Mouse (Mus musculus): ENCODE data around the gene Slc50a1. TPM values are rescaled to one million over a fixed set of nuclear protein-coding genes. Genes with fewer than 3 reads are reported as not detected.

Gene Slc50a1
- polyA plus RNA-seq (2017; shearing (Covaris generic)): 100 to 1,000 TPM; 152 to 315 (median 248) TPM

- ATAC-seq: peak; percentile 77
Measured at GRCm38 (mm10) chr3:89270051-89270755, at the start of gene Slc50a1. Gene Slc50a1 (minus strand): TSS chr3:89270570.

GRCm38 (mm10) chr3:89319591-89320350 lies 49.4 kb upstream of the Slc50a1 start:
- ATAC-seq: no peak

GRCm38 (mm10) chr3:89318971-89319590 lies 48.7 kb upstream of the Slc50a1 start:
- ATAC-seq: no peak

- no peak for ATAC-seq
Measured at GRCm38 (mm10) chr3:89318316-89318715, 47.9 kb upstream of the Slc50a1 start.

- ATAC-seq: no peak
Measured at GRCm38 (mm10) chr3:89317246-89317645, 46.9 kb upstream of the Slc50a1 start.

- peak; percentile 61 for ATAC-seq
Measured at GRCm38 (mm10) chr3:89316833-89317232, 46.5 kb upstream of the Slc50a1 start.

- ATAC-seq: peak; percentile 39
Measured at GRCm38 (mm10) chr3:89315930-89316831, 45.8 kb upstream of the Slc50a1 start.

- ATAC-seq: peak; percentile 15
Measured at GRCm38 (mm10) chr3:89315195-89315929, 45.0 kb upstream of the Slc50a1 start.

- no peak for ATAC-seq
Measured at GRCm38 (mm10) chr3:89314791-89315190, 44.4 kb upstream of the Slc50a1 start.

GRCm38 (mm10) chr3:89314340-89314739 lies 44.0 kb upstream of the Slc50a1 start:
- no peak for ATAC-seq

- peak; percentile 67 for ATAC-seq
Measured at GRCm38 (mm10) chr3:89308089-89308488, 37.7 kb upstream of the Slc50a1 start.

GRCm38 (mm10) chr3:89305551-89306325 lies 35.4 kb upstream of the Slc50a1 start:
- ATAC-seq: no peak

- ATAC-seq: no peak
Measured at GRCm38 (mm10) chr3:89305105-89305504, 34.7 kb upstream of the Slc50a1 start.

GRCm38 (mm10) chr3:89304440-89304839 lies 34.1 kb upstream of the Slc50a1 start:
- ATAC-seq: no peak

GRCm38 (mm10) chr3:89300514-89300913 lies 30.1 kb upstream of the Slc50a1 start:
- ATAC-seq: no peak

GRCm38 (mm10) chr3:89300071-89300470 lies 29.7 kb upstream of the Slc50a1 start:
- no peak for ATAC-seq

GRCm38 (mm10) chr3:89299499-89299898 lies 29.1 kb upstream of the Slc50a1 start:
- ATAC-seq: peak; percentile 63

- no peak for ATAC-seq
Measured at GRCm38 (mm10) chr3:89298908-89299307, 28.5 kb upstream of the Slc50a1 start.

- no peak for ATAC-seq
Measured at GRCm38 (mm10) chr3:89296761-89297396, 26.5 kb upstream of the Slc50a1 start.

GRCm38 (mm10) chr3:89295685-89296230 lies 25.4 kb upstream of the Slc50a1 start:
- no peak for ATAC-seq
